Mouse (Mus musculus): ENCODE measurements around the gene Alk. TPM values are rescaled to one million over a fixed set of nuclear protein-coding genes. Genes with fewer than 3 reads are reported as not detected.

Gene Alk
- total and polyA plus RNA-seq, 3 experiments: not detected

- no peaks in the 10 kb centered on the region for H3K27me3 ChIP-seq (ENCODE audit: control insufficient read depth in 1 of 2, insufficient read depth in 2 of 2, low read length in 2 of 2)
- H3K9ac ChIP-seq (ENCODE audit: control insufficient read depth, low read depth, low read length, poor library complexity, severe bottlenecking): no peak overlapping the region
- no peaks in the 10 kb centered on the region for H3K36me3 ChIP-seq (ENCODE audit: control insufficient read depth in 1 of 2, insufficient read depth in 2 of 2, low read length in 2 of 2)
- H3K4me1 ChIP-seq (ENCODE audit: control insufficient read depth in 1 of 2, insufficient read depth in 2 of 2, low read length in 2 of 2): no peaks in the 10 kb centered on the region
- no peak overlapping the region for H3K4me3 ChIP-seq (ENCODE audit: control insufficient read depth in 1 of 2, insufficient read depth in 1 of 2, low read depth in 2 of 2, low read length in 2 of 2)
- H3K79me2 ChIP-seq (ENCODE audit: control insufficient read depth, insufficient read depth, low read length, poor library complexity): no peaks in the 10 kb centered on the region
- no peak for DNase-seq (ENCODE audit: low read depth, low spot score)
- TF ChIP-seq EP300 (IDR thresholded peaks at IDR 0.05; ENCODE audit: low read depth in 1 of 2, low read length in 2 of 2) (no peak), TBP (IDR thresholded peaks at IDR 0.05; ENCODE audit: low read depth, low read length) (no peak), UBTF (IDR thresholded peaks at IDR 0.05; ENCODE audit: borderline replicate concordance, insufficient read depth, low read depth, low read length) (no peak), ZKSCAN1 (IDR thresholded peaks at IDR 0.05; ENCODE audit: low read depth, low read length) (no peak), NELFE (IDR thresholded peaks at IDR 0.05; ENCODE audit: low read depth, low read length) (no peak), HCFC1 (IDR thresholded peaks at IDR 0.05; ENCODE audit: low read depth, low read length) (no peak), RCOR1 (IDR thresholded peaks at IDR 0.05; ENCODE audit: low read depth, low read length) (no peak), MAZ (IDR thresholded peaks at IDR 0.05; ENCODE audit: low read depth, low read length) (no peak), MAX (IDR thresholded peaks at IDR 0.05; ENCODE audit: low read length) (no peak), MXI1 (IDR thresholded peaks at IDR 0.05; ENCODE audit: low read depth, low read length) (no peak), ELF1 (IDR thresholded peaks at IDR 0.05; ENCODE audit: low read depth, low read length) (no peak), MAFK (IDR thresholded peaks at IDR 0.05; ENCODE audit: borderline replicate concordance, low read depth, low read length) (no peak)
- H3K9me3 ChIP-seq (replicated peaks; ENCODE audit: insufficient read depth, low read length): no peaks in the 10 kb centered on the region
- no peak overlapping the region for H3K27ac ChIP-seq (ENCODE audit: control insufficient read depth, low read depth, low read length)
Observed at GRCm38 (mm10) chr17:72038371-72038770, 566.1 kb downstream of the Alk start.

- no peaks in the 10 kb centered on the region for H3K9me3 ChIP-seq (replicated peaks; ENCODE audit: insufficient read depth, low read length)
- no peaks in the 10 kb centered on the region for H3K36me3 ChIP-seq (ENCODE audit: control insufficient read depth in 1 of 2, insufficient read depth in 2 of 2, low read length in 2 of 2)
- no peak overlapping the region for H3K4me3 ChIP-seq (ENCODE audit: control insufficient read depth in 1 of 2, insufficient read depth in 1 of 2, low read depth in 2 of 2, low read length in 2 of 2)
- no peaks in the 10 kb centered on the region for H3K27me3 ChIP-seq (ENCODE audit: control insufficient read depth in 1 of 2, insufficient read depth in 2 of 2, low read length in 2 of 2)
- no peak overlapping the region for H3K9ac ChIP-seq (ENCODE audit: control insufficient read depth, low read depth, low read length, poor library complexity, severe bottlenecking)
- no peak for TF ChIP-seq ZNF384 (IDR thresholded peaks at IDR 0.05; ENCODE audit: low read depth, low read length)
- TF ChIP-seq ETS1 (IDR thresholded peaks at IDR 0.05; ENCODE audit: low read depth, low read length): no peak
- TF ChIP-seq ZMIZ1 (IDR thresholded peaks at IDR 0.05; ENCODE audit: low read depth, low read length): no peak
- TF ChIP-seq HCFC1 (IDR thresholded peaks at IDR 0.05; ENCODE audit: low read depth, low read length): no peak
- no peak for TF ChIP-seq GABPA (IDR thresholded peaks at IDR 0.05; ENCODE audit: low read depth, low read length)
- TF ChIP-seq UBTF (IDR thresholded peaks at IDR 0.05; ENCODE audit: borderline replicate concordance, insufficient read depth, low read depth, low read length): no peak
- TF ChIP-seq CTCF (IDR thresholded peaks at IDR 0.05 in 2 of 3, conservative IDR thresholded peaks at IDR 0.05 in 1 of 3; ENCODE audit: control insufficient read depth in 1 of 3, insufficient read depth in 1 of 3, low read depth in 2 of 3, low read length in 3 of 3, poor library complexity in 1 of 3, severe bottlenecking in 1 of 3): no peak
- no peak for TF ChIP-seq MEF2A (IDR thresholded peaks at IDR 0.05; ENCODE audit: extremely low read depth, insufficient replicate concordance, low read depth, low read length, poor library complexity, severe bottlenecking)
- TF ChIP-seq TCF12 (IDR thresholded peaks at IDR 0.05; ENCODE audit: low read depth, low read length): no peak
- no peak for TF ChIP-seq MAZ (IDR thresholded peaks at IDR 0.05; ENCODE audit: low read depth, low read length)
- no peak for TF ChIP-seq CHD1 (IDR thresholded peaks at IDR 0.05; ENCODE audit: low read depth, low read length)
- no peak for TF ChIP-seq MXI1 (IDR thresholded peaks at IDR 0.05; ENCODE audit: low read depth, low read length)
- TF ChIP-seq POLR2A (IDR thresholded peaks at IDR 0.05; ENCODE audit: control insufficient read depth in 1 of 2, insufficient read depth in 1 of 2, low read depth in 1 of 2, low read length in 2 of 2, poor library complexity in 1 of 2): no peak
- no peak for TF ChIP-seq ZKSCAN1 (IDR thresholded peaks at IDR 0.05; ENCODE audit: low read depth, low read length)
- TF ChIP-seq MAX (IDR thresholded peaks at IDR 0.05; ENCODE audit: low read length): no peak
- TF ChIP-seq POLR2AphosphoS2 (IDR thresholded peaks at IDR 0.05; ENCODE audit: low read length): no peak
- no peak for TF ChIP-seq MAFK (IDR thresholded peaks at IDR 0.05; ENCODE audit: borderline replicate concordance, low read depth, low read length)
- TF ChIP-seq USF1 (IDR thresholded peaks at IDR 0.05; ENCODE audit: low read depth, low read length): no peak
- TF ChIP-seq NRF1 (IDR thresholded peaks at IDR 0.05; ENCODE audit: insufficient read depth, low read depth, low read length, poor library complexity, severe bottlenecking): no peak
- TF ChIP-seq JUND (IDR thresholded peaks at IDR 0.05; ENCODE audit: low read depth, low read length): no peak
- no peaks in the 10 kb centered on the region for H3K4me1 ChIP-seq (ENCODE audit: control insufficient read depth in 1 of 2, insufficient read depth in 2 of 2, low read length in 2 of 2)
- no peaks in the 10 kb centered on the region for H3K79me2 ChIP-seq (ENCODE audit: control insufficient read depth, insufficient read depth, low read length, poor library complexity)
- no peak for DNase-seq (ENCODE audit: low read depth, low spot score)
- H3K27ac ChIP-seq (ENCODE audit: control insufficient read depth, low read depth, low read length): no peak overlapping the region
Observed at GRCm38 (mm10) chr17:72030672-72031071, 573.8 kb downstream of the Alk start.

All from MEL (cell line).